Mouse (Mus musculus): ENCODE data around the gene Islr. TPM values are rescaled to one million over a fixed set of nuclear protein-coding genes. Genes with fewer than 3 reads are reported as not detected.

Gene Islr
- polyA plus RNA-seq, 1 experiment from 2014 or later, result 11.2 TPM

DNA sequence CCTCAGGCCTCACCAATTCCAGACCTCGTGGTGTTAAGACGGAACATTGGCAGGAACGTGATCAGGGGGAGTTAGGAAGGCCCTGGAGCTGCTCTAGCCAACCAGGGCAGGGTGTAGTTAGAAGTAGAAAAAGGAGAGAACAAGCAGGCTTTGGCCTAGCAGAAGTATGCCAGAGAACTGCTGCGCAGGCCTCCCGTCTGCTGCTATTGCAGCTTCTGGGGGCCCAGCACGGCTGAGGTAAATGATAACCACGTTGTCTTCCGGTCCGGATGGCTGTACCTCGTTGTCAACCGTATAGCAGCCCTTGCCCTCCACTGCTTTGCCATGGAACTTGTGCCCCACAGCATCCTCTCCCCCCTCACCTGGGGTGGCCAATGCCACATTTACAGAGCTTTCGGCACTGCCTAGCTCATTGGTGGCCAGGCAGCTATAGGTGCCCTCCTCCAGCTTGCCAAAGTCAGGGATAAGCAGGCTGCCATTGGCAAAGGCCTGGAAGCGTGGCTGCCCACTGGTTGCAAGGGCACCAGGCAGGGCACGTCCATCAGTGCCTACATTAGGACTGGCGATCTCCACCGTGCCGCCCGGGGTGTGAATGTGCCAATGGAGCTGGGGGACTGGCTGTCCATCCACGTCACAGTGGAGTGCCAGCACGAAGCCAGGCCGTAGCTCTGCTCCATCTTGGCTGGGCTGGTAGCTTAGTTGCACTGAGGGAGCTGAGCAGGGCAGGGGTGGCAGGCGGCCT lies 47.1 kb downstream of the Islr start:
- WGBS, result 90% methylated on average over 22 of the region's 22 CpGs
- Histone ChIP-seq H3K4me1 (peaks cover 28% of the 10 kb centered on the region), H3K27me3 (no peaks in the 10 kb centered on the region), H3K36me3 (ENCODE audit: poor library complexity, severe bottlenecking) (no peaks in the 10 kb centered on the region), H3K9me3 (replicated peaks) (no peaks in the 10 kb centered on the region), H3K4me3 (no peak overlapping the region), H3K4me2 (no peak overlapping the region), H3K9ac (no peak overlapping the region), H3K27ac (no peak overlapping the region)
- no peak for ATAC-seq

DNA sequence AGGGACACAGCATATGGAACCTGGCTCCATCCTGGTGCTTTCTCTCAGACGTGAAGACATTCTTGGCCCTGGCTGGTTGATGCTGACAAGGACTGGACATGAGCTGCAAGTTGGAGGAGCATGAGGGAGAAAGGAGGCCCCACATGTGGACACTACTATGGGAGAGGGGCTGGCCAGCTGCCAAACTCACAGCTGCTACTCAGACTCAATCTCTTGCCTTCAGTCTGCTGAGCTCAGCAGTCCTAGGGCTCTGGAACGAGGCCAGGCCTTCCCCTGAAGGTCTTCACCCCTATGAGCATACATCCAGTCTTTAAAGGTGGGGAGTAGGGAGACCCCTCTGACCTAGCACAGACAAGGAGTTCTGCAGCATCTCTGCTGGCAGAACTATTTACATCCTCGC lies 48.7 kb downstream of the Islr start:
- Histone ChIP-seq H3K27me3 (no peaks in the 10 kb centered on the region), H3K27ac (peak overlapping the region; percentile 31; the same call in 1 of the 2 replicates), H3K36me3 (ENCODE audit: poor library complexity, severe bottlenecking) (no peaks in the 10 kb centered on the region), H3K9me3 (replicated peaks) (no peaks in the 10 kb centered on the region), H3K9ac (no peak overlapping the region), H3K4me2 (no peak overlapping the region), H3K4me1 (peaks cover 28% of the 10 kb centered on the region), H3K4me3 (no peak overlapping the region)
- 45% methylated on average over 3 of the region's 3 CpGs for WGBS
- 0 out of 2 replicates have a peak, but pooled peaks have one; percentile 39 for ATAC-seq

- Histone ChIP-seq H3K4me2 (no peak overlapping the region), H3K9ac (no peak overlapping the region), H3K27me3 (no peaks in the 10 kb centered on the region), H3K27ac (no peak overlapping the region), H3K4me3 (no peak overlapping the region), H3K36me3 (ENCODE audit: poor library complexity, severe bottlenecking) (no peaks in the 10 kb centered on the region), H3K9me3 (replicated peaks) (no peaks in the 10 kb centered on the region), H3K4me1 (peaks cover 20% of the 10 kb centered on the region)
- no peak for ATAC-seq
- WGBS, result 70% methylated on average over 3 of the region's 3 CpGs
Measured at GRCm38 (mm10) chr9:58153095-58153494, 51.0 kb downstream of the Islr start.

GRCm38 (mm10) chr9:58150733-58151361 lies 53.3 kb downstream of the Islr start:
- H3K9me3 ChIP-seq (replicated peaks), result no peaks in the 10 kb centered on the region
- no peaks in the 10 kb centered on the region for H3K36me3 ChIP-seq (ENCODE audit: poor library complexity, severe bottlenecking)
- no peak overlapping the region for H3K27ac ChIP-seq
- no peaks in the 10 kb centered on the region for H3K27me3 ChIP-seq
- no peak overlapping the region for H3K4me2 ChIP-seq
- H3K4me3 ChIP-seq, result no peak overlapping the region
- peaks cover 22% of the 10 kb centered on the region for H3K4me1 ChIP-seq
- no peak overlapping the region for H3K9ac ChIP-seq
- no peak for ATAC-seq
- 71% methylated on average over 4 of the region's 4 CpGs for WGBS

DNA sequence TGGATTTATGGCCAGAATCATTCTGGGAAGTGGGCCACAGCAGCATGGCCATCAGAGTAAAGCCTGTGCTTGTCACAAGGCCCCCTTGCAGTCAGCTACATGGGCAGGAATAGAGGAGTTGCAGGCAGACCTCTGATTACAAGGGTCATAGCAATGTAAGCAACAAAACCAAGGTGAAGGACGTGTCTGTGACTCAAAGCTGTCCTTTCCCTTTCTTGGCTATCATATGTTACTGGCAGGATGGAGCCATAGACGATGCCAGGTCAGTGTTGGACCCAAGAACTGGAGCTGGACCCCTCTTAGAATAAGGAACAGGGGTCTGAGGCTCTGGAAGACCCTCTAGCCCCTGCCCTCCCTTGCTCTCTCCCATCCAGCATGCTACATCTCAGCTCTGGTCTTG lies 55.3 kb downstream of the Islr start:
- WGBS, result 71% methylated on average over 2 of the region's 2 CpGs
- ATAC-seq, result no peak
- Histone ChIP-seq H3K27me3 (no peaks in the 10 kb centered on the region), H3K9ac (no peak overlapping the region), H3K9me3 (replicated peaks) (no peaks in the 10 kb centered on the region), H3K27ac (no peak overlapping the region), H3K4me1 (peaks cover 16% of the 10 kb centered on the region; the same call in 1 of the 2 replicates), H3K4me2 (no peak overlapping the region), H3K4me3 (no peak overlapping the region), H3K36me3 (ENCODE audit: poor library complexity, severe bottlenecking) (no peaks in the 10 kb centered on the region)

GRCm38 (mm10) chr9:58145417-58145816 lies 58.7 kb downstream of the Islr start:
- H3K4me3 ChIP-seq, result no peak overlapping the region
- no peak overlapping the region for H3K9ac ChIP-seq
- 92% methylated on average over 5 of the region's 5 CpGs for WGBS
- H3K27ac ChIP-seq, result no peak overlapping the region
- peaks cover 22% of the 10 kb centered on the region for H3K4me1 ChIP-seq
- H3K4me2 ChIP-seq, result no peak overlapping the region
- H3K9me3 ChIP-seq (replicated peaks), result no peaks in the 10 kb centered on the region
- no peaks in the 10 kb centered on the region for H3K27me3 ChIP-seq
- no peak for ATAC-seq
- H3K36me3 ChIP-seq (ENCODE audit: poor library complexity, severe bottlenecking), result no peaks in the 10 kb centered on the region

- 40% methylated on average over 1 of the region's 1 CpGs for WGBS
- Histone ChIP-seq H3K9me3 (replicated peaks) (no peaks in the 10 kb centered on the region), H3K4me1 (peaks cover 29% of the 10 kb centered on the region), H3K27me3 (no peaks in the 10 kb centered on the region), H3K4me2 (no peak overlapping the region), H3K36me3 (ENCODE audit: poor library complexity, severe bottlenecking) (no peaks in the 10 kb centered on the region), H3K27ac (no peak overlapping the region), H3K4me3 (no peak overlapping the region), H3K9ac (no peak overlapping the region)
- ATAC-seq, result no peak
Measured at GRCm38 (mm10) chr9:58144664-58145063, 59.4 kb downstream of the Islr start.

- Histone ChIP-seq H3K4me2 (no peak overlapping the region), H3K4me3 (no peak overlapping the region), H3K27me3 (no peaks in the 10 kb centered on the region), H3K36me3 (ENCODE audit: poor library complexity, severe bottlenecking) (no peaks in the 10 kb centered on the region), H3K9me3 (replicated peaks) (no peaks in the 10 kb centered on the region), H3K4me1 (peaks cover 34% of the 10 kb centered on the region), H3K27ac (no peak overlapping the region), H3K9ac (no peak overlapping the region)
- ATAC-seq, result no peak
- WGBS, result 46% methylated on average over 7 of the region's 7 CpGs
Measured at GRCm38 (mm10) chr9:58143419-58143818, 60.7 kb downstream of the Islr start.

DNA sequence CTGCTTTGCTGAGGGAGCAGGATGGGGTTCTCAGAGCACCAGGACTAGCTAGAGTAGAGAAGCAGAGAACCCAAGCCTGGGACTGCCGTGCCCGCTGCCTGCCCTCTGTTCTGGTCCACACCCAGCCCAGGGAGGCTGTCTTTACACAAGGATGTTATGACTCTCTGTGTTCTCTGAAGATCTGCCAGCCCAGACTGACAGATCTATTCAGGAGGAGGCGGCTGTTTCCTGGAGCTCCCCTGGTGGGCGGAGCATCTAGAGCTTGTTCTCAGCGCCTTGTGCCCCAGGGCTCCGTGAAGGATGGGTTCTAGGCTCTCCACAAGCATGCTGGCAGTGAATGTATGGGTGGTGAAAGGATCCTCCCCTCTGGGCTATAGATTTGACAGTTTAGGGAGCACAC lies 64.2 kb downstream of the Islr start:
- no peak overlapping the region; the same call in 1 of the 2 replicates for H3K9ac ChIP-seq
- peaks cover 30% of the 10 kb centered on the region for H3K4me1 ChIP-seq
- WGBS, result 41% methylated on average over 6 of the region's 6 CpGs
- no peak overlapping the region for H3K27ac ChIP-seq
- no peaks in the 10 kb centered on the region for H3K27me3 ChIP-seq
- ATAC-seq, result 0 out of 2 replicates have a peak, but pooled peaks have one; percentile 33
- H3K4me2 ChIP-seq, result no peak overlapping the region
- H3K9me3 ChIP-seq (replicated peaks), result no peaks in the 10 kb centered on the region
- H3K36me3 ChIP-seq (ENCODE audit: poor library complexity, severe bottlenecking), result no peaks in the 10 kb centered on the region
- H3K4me3 ChIP-seq, result no peak overlapping the region

GRCm38 (mm10) chr9:58135921-58136321 lies 68.2 kb downstream of the Islr start:
- Histone ChIP-seq H3K27ac (no peak overlapping the region), H3K27me3 (no peaks in the 10 kb centered on the region; the same call in 1 of the 2 replicates), H3K4me1 (peaks cover 37% of the 10 kb centered on the region), H3K36me3 (ENCODE audit: poor library complexity, severe bottlenecking) (no peaks in the 10 kb centered on the region), H3K4me2 (no peak overlapping the region), H3K9ac (no peak overlapping the region), H3K4me3 (no peak overlapping the region), H3K9me3 (replicated peaks) (no peaks in the 10 kb centered on the region)
- ATAC-seq, result no peak
- 52% methylated on average over 2 of the region's 2 CpGs for WGBS

GRCm38 (mm10) chr9:58134906-58135305 lies 69.2 kb downstream of the Islr start:
- no peak overlapping the region for H3K4me3 ChIP-seq
- H3K9ac ChIP-seq, result no peak overlapping the region
- H3K27ac ChIP-seq, result 0 out of 2 replicates have a peak overlapping the region, but pooled peaks have one; percentile 55
- ATAC-seq, result no peak
- H3K36me3 ChIP-seq (ENCODE audit: poor library complexity, severe bottlenecking), result no peaks in the 10 kb centered on the region
- 44% methylated on average over 7 of the region's 7 CpGs for WGBS
- H3K4me1 ChIP-seq, result peaks cover 32% of the 10 kb centered on the region
- no peaks in the 10 kb centered on the region for H3K9me3 ChIP-seq (replicated peaks)
- no peak overlapping the region for H3K4me2 ChIP-seq
- no peaks in the 10 kb centered on the region; the same call in 1 of the 2 replicates for H3K27me3 ChIP-seq

Data from forebrain, embryonic 13.5 days (tissue).